Mouse (Mus musculus) layer of hippocampus, adult 8-10 months (tissue): ENCODE results near the gene Rpn1. TPM values are rescaled to one million over a fixed set of nuclear protein-coding genes. Genes with fewer than 3 reads are reported as not detected.

Experiments
- microRNA-seq, 2 experiments: library from miRNA; unstranded; fragments of <30 nt; microRNA quantifications; one replicate each; pipeline ENCODE4 v1.2.0; 2022
- total RNA-seq, 4 experiments: library from RNA; stranded (reverse); gene quantifications; 2 replicates each; pipeline ENCODE4 v1.2.4; 2022

The Rpn1 gene
- total RNA-seq, 4 experiments from 2014 or later: 164 to 216 (median 188) TPM

Small RNA genes lying within 50 kb of the gene (microRNA-seq; reads per million reads assigned to microRNA genes)
- 0 reads per million in 2 experiments for gene Mir6376

Other genes with a start within 250 kb of the Rpn1 start
- gene Gm45140, start 248.7 kb upstream of the Rpn1 start, total RNA-seq: 1 to 10 TPM in 2 of 4 experiments, under 1 TPM in 2; 0.49 to 3.8 (median 1.5) TPM
- 10 to 100 TPM; 24.5 to 37.1 (median 28.0) TPM for gene Isy1, start 245.7 kb upstream of the Rpn1 start, total RNA-seq
- gene Cnbp, start 233.4 kb upstream of the Rpn1 start, total RNA-seq: 100 to 1,000 TPM; 259 to 278 (median 266) TPM
- gene Copg1, start 196.7 kb upstream of the Rpn1 start, total RNA-seq: 100 to 1,000 TPM; 243 to 262 (median 251) TPM
- gene Hmces, start 170.5 kb upstream of the Rpn1 start, total RNA-seq: 10 to 100 TPM; 24.1 to 26.4 (median 26.1) TPM
- gene H1fx, start 102.8 kb upstream of the Rpn1 start, total RNA-seq: 10 to 100 TPM; 42.8 to 52.9 (median 45.2) TPM
- gene Rab7, start 39.2 kb upstream of the Rpn1 start, total RNA-seq: 100 to 1,000 TPM; 318 to 396 (median 337) TPM
- gene Gata2, start 109.4 kb downstream of the Rpn1 start, total RNA-seq: 1 to 10 TPM; 5.4 to 6.3 (median 5.8) TPM
- not detected for gene Dnajb8, start 137.8 kb downstream of the Rpn1 start, total RNA-seq